Comparison of ENCODE assay signal across 8 mouse cellular contexts in the genomic region with DNA sequence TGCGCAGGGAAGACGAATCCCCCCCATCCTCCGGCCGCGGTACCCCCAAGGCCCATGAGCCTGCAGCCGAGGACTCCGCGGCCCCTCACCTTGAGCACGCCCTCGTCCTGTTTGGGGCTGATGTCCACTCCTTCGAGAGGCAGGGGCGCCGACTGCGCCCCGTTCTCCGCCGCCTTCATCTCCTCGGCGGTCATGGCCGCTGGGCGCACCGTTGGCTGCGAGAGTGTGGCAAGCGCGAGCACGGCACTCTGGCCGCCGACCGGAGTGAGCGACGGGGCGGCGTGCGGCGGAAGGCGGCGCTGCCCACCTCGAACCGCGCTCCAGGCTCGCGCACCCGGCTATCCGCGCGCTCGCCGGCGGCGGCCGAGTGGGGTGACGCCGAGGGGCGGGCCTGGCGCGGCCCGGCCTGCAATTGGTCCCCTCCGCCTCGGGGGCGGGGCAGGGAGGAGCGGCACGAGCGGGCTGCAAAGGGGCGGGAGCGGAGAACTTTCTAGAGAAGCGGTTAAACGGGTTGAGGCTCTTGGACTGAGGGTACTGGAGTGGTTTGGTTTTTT. TPM values are rescaled to one million over a fixed set of nuclear protein-coding genes. Genes with fewer than 3 reads are reported as not detected.
DNase-seq lines count a peak whose midpoint lies in the region; ATAC-seq lines count a peak whose summit lies in the region.

A gene (minus strand): TSS at position 361 of the 554 bp plus-strand sequence.

- H3K4me3 ChIP-seq in hindbrain, embryonic 12.5 days = peak within 1 kb of the TSS; percentile 85

- H3K27me3 ChIP-seq in hindbrain, embryonic 12.5 days = no peaks in the 10 kb centered on the region

- H3K9me3 ChIP-seq in hindbrain, embryonic 12.5 days (replicated peaks) = no peaks in the 10 kb centered on the region

- WGBS in hindbrain, embryonic 12.5 days = under 1% methylated on average over 67 of the region's 67 CpGs

- peak within 1 kb of the TSS; percentile 94 for H3K27ac ChIP-seq in hindbrain, embryonic 12.5 days

- peak within 1 kb of the TSS; percentile 97 for H3K9ac ChIP-seq in hindbrain, embryonic 12.5 days

- peak; percentile 95 for ATAC-seq in hindbrain, embryonic 12.5 days (ENCODE audit: low FRiP score)

- peaks cover 12% of the 10 kb centered on the region for H3K4me1 ChIP-seq in hindbrain, embryonic 12.5 days

- peak; percentile 99 for DNase-seq in NIH3T3 (ENCODE audit: low read depth)
- DNase-seq in cerebellum, adult 9-11 months = peak; percentile 94
- peak; percentile 86 to 94 for DNase-seq in frontal cortex, postnatal 10 days (ENCODE audit: low spot score in 2 of 2)
- DNase-seq in layer of hippocampus, postnatal 36 days = peak; percentile 92 to 93
- DNase-seq in lung, postnatal 36 days = peak; percentile 95
- DNase-seq in retina, postnatal 1 day = peak; percentile 95
- peak; percentile 86 to 93 for DNase-seq in urinary bladder, adult 18-20 months (ENCODE audit: low spot score in 2 of 2)

- peaks cover 32% of the 10 kb centered on the region for H3K36me3 ChIP-seq in hindbrain, embryonic 12.5 days

- peak within 1 kb of the TSS; percentile 63 for H3K4me2 ChIP-seq in hindbrain, embryonic 12.5 days (replicated peaks)

RNA-seq across cellular contexts. Expression of the gene that starts here (rescaled TPM):
- 415 and 439 TPM in 2 replicates for polyA plus RNA-seq in hindbrain, embryonic 12.5 days (2016; fragmentation: Nextera tagmentation; extraction: Ambion mirVana)
- total RNA-seq in layer of hippocampus, postnatal 36 days (2021) = 100 to 1,000 TPM; 123 to 134 TPM

Comparison
In these comparisons a context has a peak if more than half of its experiments do, and no peak if none do; other contexts are left out.
1. Peak in every context shown above with its lines: DNase-seq, ATAC-seq, H3K4me3 ChIP-seq and H3K27ac ChIP-seq.